Mouse (Mus musculus): ENCODE data around the gene Tomt.

- TF ChIP-seq CTCF (IDR thresholded peaks at IDR 0.05; ENCODE audit: insufficient read depth, low read depth, low read length) (no peak), POLR2A (IDR thresholded peaks at IDR 0.05; ENCODE audit: insufficient read depth, low read depth, low read length) (no peak)
Observed at GRCm38 (mm10) chr7:101906287-101906681, at the start of gene Tomt.

Measured in olfactory bulb, adult 2 months (tissue).